Mouse (Mus musculus) C2C12 (cell line): ENCODE data around the gene Pfdn2.

Experiments
- CEBPB ChIP-seq: IDR thresholded peaks from one replicate; pipeline ENCODE4 v1.6.1; 2011; ENCODE audit warnings: low read depth, mild to moderate bottlenecking, control low read depth, moderate library complexity
- CTCF ChIP-seq: IDR thresholded peaks from one replicate; pipeline ENCODE4 v1.5.1; 2011; ENCODE audit not compliant: control insufficient read depth, insufficient read depth, insufficient read length
- MAX ChIP-seq: IDR thresholded peaks from one replicate; pipeline ENCODE4 v1.6.1; 2011; ENCODE audit warnings: mild to moderate bottlenecking, control low read depth

GRCm38 (mm10) chr1:171325571-171325970 lies 19.9 kb upstream of the Pfdn2 start:
- TF ChIP-seq CTCF (no peak), MAX (no peak), CEBPB (no peak)
